ENCODE assay signal across 11 mouse cellular contexts in genomic region chr6:31534705-31535104, GRCm38 (mm10).
"Had no signal": no experiment of that assay in that cellular context is flagged by ENCODE, and none has a peak within 500 bp of the region (broad histone marks: within the 10 kb centered on the region; RNA-seq: fewer than 3 reads in every experiment).

No protein-coding gene starts in this region.

- DNase-seq: gastrocnemius, postnatal 10 days; gastrocnemius, postnatal 25 days; heart, adult 18-20 months; heart, postnatal 10 days; heart, postnatal 4 days; kidney, adult 18-20 months; kidney, adult 8-10 months; kidney, postnatal 10 days; kidney, postnatal 25 days; kidney, postnatal 4 days; left cerebral cortex, postnatal 4 days had no signal
